Mouse (Mus musculus) urinary bladder, postnatal 14 days (tissue): ENCODE measurements around the gene Vmn1r83.

ENCODE experiments used
- DNase-seq: peaks from one replicate; pipeline ENCODE4 v3.0.0; 2021; ENCODE audit warnings: low spot score

The Vmn1r83 gene

GRCm38 (mm10) chr7:12329381-12329780 lies at the start of gene Vmn1r83:
Gene Vmn1r83 (minus strand): TSS chr7:12329481.
- no peak for DNase-seq

- no peak for DNase-seq
Observed at GRCm38 (mm10) chr7:12369173-12369572, 39.9 kb upstream of the Vmn1r83 start, which contains the start of gene Vmn1r84. Gene Vmn1r84 (minus strand): TSS chr7:12369273.

- DNase-seq, result no peak
Observed at GRCm38 (mm10) chr7:12300130-12300529, 29.2 kb downstream of the Vmn1r83 start, which contains the start of gene Vmn1r82. Gene Vmn1r82 (plus strand): TSS chr7:12300430.
